Mouse (Mus musculus) ovary, adult 2 months (tissue): Measurements from ENCODE around the gene Gas2l1. TPM values are rescaled to one million over a fixed set of nuclear protein-coding genes. Genes with fewer than 3 reads are reported as not detected.

Experiments used
- polyA plus RNA-seq: library from polyadenylated mRNA; depleted of rRNA; stranded (reverse); fragments of >200 nt; gene quantifications from 2 replicates; pipeline ENCODE4 v1.2.3, GENCODE M21; 2012; rRNA removed

Gas2l1 gene
- polyA plus RNA-seq = 108 and 129 TPM in 2 replicates

DNA sequence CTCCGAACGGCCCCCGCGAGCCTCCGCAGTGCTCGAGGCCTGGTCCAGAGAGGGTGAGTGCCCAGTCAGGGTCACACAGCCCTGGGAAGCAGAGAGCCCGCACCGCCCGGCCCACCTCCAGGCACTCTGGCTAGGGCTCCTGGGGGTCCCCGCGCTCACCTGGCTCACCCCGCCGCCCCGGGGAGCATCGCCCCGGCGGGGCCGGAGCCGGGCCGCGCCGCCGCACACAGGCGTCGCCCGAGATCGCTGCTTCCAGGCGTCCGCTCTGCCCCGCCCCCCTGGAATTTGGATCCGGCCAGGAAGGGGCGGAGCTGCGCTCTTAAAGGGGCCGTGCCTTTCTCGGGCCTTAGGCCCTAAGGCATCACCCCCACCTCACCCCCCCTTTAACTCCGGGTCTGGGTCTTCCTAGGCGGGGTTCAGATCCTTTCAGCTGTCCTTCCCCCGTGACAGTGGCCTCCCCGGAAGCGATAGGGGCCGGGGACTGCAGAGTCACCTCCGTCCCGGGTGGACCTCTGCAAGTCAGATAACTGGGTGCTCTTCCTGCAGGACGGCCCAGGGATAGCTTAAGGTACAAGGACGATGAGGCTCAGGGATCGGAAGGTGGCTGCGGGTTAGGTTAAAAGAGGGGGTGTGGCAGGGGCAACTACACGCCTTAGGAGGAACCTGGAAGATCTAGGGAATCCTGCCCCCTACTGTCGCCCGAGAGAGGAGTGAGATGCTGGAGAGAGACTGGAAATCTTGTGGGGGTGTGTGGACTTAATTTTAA lies at the start of gene Gas2l1:
Gas2l1 (minus strand) TSS at position 272 of the 766 bp plus-strand sequence.

GRCm38 (mm10) chr11:5098736-5099542 lies 33.8 kb upstream of the Gas2l1 start, which contains the start of the genes Rhbdd3 and Ewsr1:
Rhbdd3 (plus strand) TSS chr11:5098926.
Ewsr1 (minus strand) TSS chr11:5099266.

GRCm38 (mm10) chr11:5057856-5058641 lies 7.1 kb downstream of the Gas2l1 start, which contains the start of gene Rasl10a:
Rasl10a (plus strand) TSS chr11:5058128.

Other genes with a start within 250 kb of the Gas2l1 start
- gene Nf2, start 215.8 kb downstream of the Gas2l1 start, polyA plus RNA-seq = 55.2 and 55.3 TPM in 2 replicates
- 59.6 and 61.6 TPM in 2 replicates for gene Nipsnap1, start 191.4 kb downstream of the Gas2l1 start, polyA plus RNA-seq
- gene Thoc5, start 170.0 kb downstream of the Gas2l1 start, polyA plus RNA-seq = 20.7 and 26.8 TPM in 2 replicates
- gene Nefh, start 117.3 kb downstream of the Gas2l1 start, polyA plus RNA-seq = 3.8 and 7.2 TPM in 2 replicates
- gene Ap1b1, start 78.5 kb downstream of the Gas2l1 start, polyA plus RNA-seq = 84.4 and 85.3 TPM in 2 replicates
- gene Rasl10a, start 7.2 kb downstream of the Gas2l1 start, polyA plus RNA-seq = 74.9 and 98.7 TPM in 2 replicates
- gene Rhbdd3, start 33.6 kb upstream of the Gas2l1 start, polyA plus RNA-seq = 52.4 and 62.2 TPM in 2 replicates
- gene Ewsr1, start 33.9 kb upstream of the Gas2l1 start, polyA plus RNA-seq = 592 and 1,072 TPM in 2 replicates
- gene Emid1, start 86.9 kb upstream of the Gas2l1 start, polyA plus RNA-seq = 27.5 and 45.4 TPM in 2 replicates
- gene Kremen1, start 196.2 kb upstream of the Gas2l1 start, polyA plus RNA-seq = 31.7 and 33.4 TPM in 2 replicates